Mouse (Mus musculus) telencephalon, adult 2 months (tissue): ENCODE data around the gene Polr1d.

Experiments used
- DNase-seq: peaks from one replicate; pipeline ENCODE4 v3.0.0-alpha.2; 2011; ENCODE audit warnings: low read depth, low spot score

Gene Polr1d

DNA sequence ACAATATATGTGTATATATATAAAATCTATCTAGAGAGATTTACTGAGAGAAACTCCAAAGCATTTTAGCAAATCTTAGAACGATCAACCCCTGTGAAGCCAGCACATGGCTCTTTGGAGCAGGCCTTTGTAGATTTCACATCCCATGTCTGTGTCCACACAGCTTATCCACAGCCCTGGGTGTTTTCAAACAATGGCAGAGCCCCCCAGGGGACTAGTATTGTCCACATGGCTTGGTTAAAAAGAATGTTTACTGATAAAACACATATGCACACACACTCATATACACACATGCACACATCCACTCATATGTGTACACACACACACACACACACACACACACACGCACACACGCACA, 58.2 kb downstream of the Polr1d start:
- no peak for DNase-seq

GRCm38 (mm10) chr5:147135994-147136393, 59.1 kb downstream of the Polr1d start:
- no peak for DNase-seq

GRCm38 (mm10) chr5:147147340-147147739, 70.5 kb downstream of the Polr1d start:
- DNase-seq: no peak

- DNase-seq: no peak
Observed at GRCm38 (mm10) chr5:147154806-147155371, 78.0 kb downstream of the Polr1d start.

- no peak for DNase-seq
Observed at GRCm38 (mm10) chr5:147155449-147156133, 78.7 kb downstream of the Polr1d start.

DNA sequence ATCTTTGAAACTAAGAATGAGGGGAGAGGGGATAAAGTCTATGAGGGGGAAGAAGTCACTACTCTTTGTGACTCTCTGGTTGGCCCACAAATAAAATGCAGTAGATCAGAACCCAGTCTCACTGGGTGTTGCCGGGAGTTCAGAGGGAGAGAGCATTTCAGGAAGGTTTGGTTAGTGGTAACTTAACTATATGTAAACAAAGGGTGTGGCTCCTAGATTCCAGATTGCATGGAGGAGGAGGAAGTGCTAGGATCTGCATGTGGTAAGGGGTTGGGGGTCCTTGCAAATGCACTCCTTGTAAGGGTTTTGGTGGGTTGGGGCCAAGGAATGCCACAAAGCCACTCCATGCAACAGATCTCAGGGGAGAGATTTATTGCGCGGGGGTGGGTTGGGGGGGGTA, 79.5 kb downstream of the Polr1d start:
- DNase-seq: no peak

DNA sequence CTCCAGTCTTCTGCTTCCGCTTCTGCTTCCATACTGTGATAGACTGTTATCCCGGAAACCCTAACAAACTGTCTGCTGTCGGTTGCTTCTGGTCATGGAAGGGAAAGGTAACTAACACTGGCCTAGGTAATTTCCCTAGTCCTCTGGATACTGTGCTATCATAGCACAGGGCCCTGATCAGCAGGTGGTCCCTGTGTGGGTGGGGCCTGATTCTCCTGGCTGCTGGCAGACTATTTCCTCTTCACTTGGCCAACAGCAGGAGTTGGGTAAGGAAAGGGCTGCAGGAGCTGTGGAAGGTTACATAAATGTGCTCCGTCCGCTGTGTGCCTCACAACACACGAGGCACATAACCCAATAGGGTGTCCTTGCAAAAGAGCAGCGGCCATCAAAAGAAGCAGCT, 80.6 kb downstream of the Polr1d start:
- DNase-seq: no peak

- DNase-seq: no peak
Observed at GRCm38 (mm10) chr5:147159320-147159719, 82.5 kb downstream of the Polr1d start.

GRCm38 (mm10) chr5:147159792-147160191, 82.9 kb downstream of the Polr1d start:
- no peak for DNase-seq
